Mouse (Mus musculus): ENCODE results near the gene Cyb5r4. TPM values are rescaled to one million over a fixed set of nuclear protein-coding genes. Genes with fewer than 3 reads are reported as not detected.

Gene Cyb5r4
- 172 and 183 TPM in 2 replicates for total RNA-seq (2023)

DNA sequence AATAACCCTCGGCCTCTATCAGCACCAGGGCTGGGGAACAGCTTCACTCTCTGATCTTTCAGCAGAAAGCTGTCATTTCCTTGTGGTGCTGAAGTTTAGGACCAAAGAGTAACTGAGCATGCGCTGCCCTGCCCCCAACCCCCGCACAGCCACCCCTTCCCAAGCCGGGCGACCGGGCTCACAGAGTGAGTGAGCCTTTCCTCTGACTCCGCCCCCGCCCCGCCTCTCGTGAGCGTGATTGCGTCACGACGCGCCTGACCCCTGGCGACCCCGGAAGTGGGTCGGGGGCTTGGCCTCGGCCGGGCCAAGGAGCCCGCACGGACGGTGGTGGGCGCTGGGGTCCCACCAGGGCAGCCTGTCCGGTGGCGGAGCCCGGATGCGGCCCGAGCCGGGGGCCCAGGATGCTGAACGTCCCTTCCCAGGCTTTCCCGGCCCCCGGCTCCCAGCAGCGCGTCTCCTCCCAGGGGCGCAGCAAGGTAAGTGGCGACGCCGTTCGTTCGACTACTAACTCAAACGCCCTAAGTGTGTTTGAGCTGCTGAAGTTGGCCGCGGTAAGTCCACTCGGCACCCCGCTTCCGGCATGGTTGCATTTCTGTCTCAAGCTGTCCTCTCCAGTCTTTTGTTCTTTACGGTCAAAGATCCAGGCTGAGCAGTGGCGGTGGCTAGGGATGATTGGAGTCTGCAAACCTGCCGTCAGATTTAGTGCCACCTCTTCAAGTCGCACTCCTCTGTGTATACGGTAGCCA lies at the start of gene Cyb5r4:
TSS of gene Cyb5r4 (plus strand) at position 237 of the 746 bp plus-strand sequence.

GRCm38 (mm10) chr9:87015288-87015937 lies 6.4 kb upstream of the Cyb5r4 start, which contains the start of gene Ripply2:
TSS of gene Ripply2 (plus strand) at chr9:87015537.

Other genes with a start within 250 kb of the Cyb5r4 start
- gene Snap91, start 141.4 kb upstream of the Cyb5r4 start, total RNA-seq (2023), result not detected in 2 replicates
- not detected in 2 replicates for gene Ripply2, start 6.5 kb upstream of the Cyb5r4 start, total RNA-seq (2023)
- not detected in 2 replicates for gene Mrap2, start 122.3 kb downstream of the Cyb5r4 start, total RNA-seq (2023)
- 3.4 and 3.7 TPM in 2 replicates for gene Cep162, start 233.5 kb downstream of the Cyb5r4 start, total RNA-seq (2023)

Data from neutrophil, adult 65 days (primary cell).